In genomic region chr8:126596097-126596634, GRCm38 (mm10) we compare ENCODE assay signal across 8 mouse cellular contexts. TPM values are rescaled to one million over a fixed set of nuclear protein-coding genes. Genes with fewer than 3 reads are reported as not detected.
DNase-seq lines count a peak whose midpoint lies in the region; ATAC-seq and TF ChIP-seq lines count a peak whose summit lies in the region.

No protein-coding gene starts in this region.

- H3K27me3 ChIP-seq in embryonic facial prominence, embryonic 15.5 days, result no peaks in the 10 kb centered on the region
- H3K27me3 ChIP-seq in heart, embryonic 10.5 days (ENCODE audit: insufficient read depth, poor library complexity, severe bottlenecking), result no peaks in the 10 kb centered on the region
- H3K27me3 ChIP-seq in kidney, embryonic 15.5 days, result no peaks in the 10 kb centered on the region
- no peaks in the 10 kb centered on the region for H3K27me3 ChIP-seq in liver, embryonic 11.5 days (replicated peaks; ENCODE audit: control insufficient read depth, insufficient read depth, low read length)
- no peaks in the 10 kb centered on the region for H3K27me3 ChIP-seq in myocyte (ENCODE audit: control insufficient read depth, insufficient read depth, insufficient read length)
- no peaks in the 10 kb centered on the region for H3K27me3 ChIP-seq in stomach, embryonic 14.5 days (ENCODE audit: control insufficient read depth, insufficient read depth, low read length)

- TF ChIP-seq POLR2A in myocyte (IDR thresholded peaks at IDR 0.05; ENCODE audit: insufficient read length, low read depth), result peak; percentile 57

- peaks cover 9% of the 10 kb centered on the region for H3K79me2 ChIP-seq in myocyte (ENCODE audit: control insufficient read depth, insufficient read depth)

- peaks cover 56% of the 10 kb centered on the region for H3K4me1 ChIP-seq in embryonic facial prominence, embryonic 15.5 days
- peaks cover 57% of the 10 kb centered on the region for H3K4me1 ChIP-seq in heart, embryonic 10.5 days
- H3K4me1 ChIP-seq in kidney, embryonic 15.5 days, result peaks cover 51% of the 10 kb centered on the region
- peaks cover 50% of the 10 kb centered on the region for H3K4me1 ChIP-seq in liver, embryonic 11.5 days (replicated peaks; ENCODE audit: control insufficient read depth, insufficient read depth, low read length)
- H3K4me1 ChIP-seq in stomach, embryonic 14.5 days (ENCODE audit: control insufficient read depth, insufficient read depth, low read length), result peaks cover 34% of the 10 kb centered on the region

- no peaks in the 10 kb centered on the region for H3K9me3 ChIP-seq in embryonic facial prominence, embryonic 15.5 days (replicated peaks)
- no peaks in the 10 kb centered on the region for H3K9me3 ChIP-seq in heart, embryonic 10.5 days
- no peaks in the 10 kb centered on the region for H3K9me3 ChIP-seq in kidney, embryonic 15.5 days (replicated peaks)
- H3K9me3 ChIP-seq in liver, embryonic 11.5 days (ENCODE audit: control insufficient read depth, low read length), result no peaks in the 10 kb centered on the region
- H3K9me3 ChIP-seq in stomach, embryonic 14.5 days (ENCODE audit: control insufficient read depth, low read depth, low read length), result no peaks in the 10 kb centered on the region

- peak; percentile 83 for DNase-seq in 3134 (ENCODE audit: extremely low read depth, insufficient read length, low spot score)
- peak; percentile 89 for DNase-seq in adrenal gland, postnatal 10 days
- peak; percentile 95 for DNase-seq in heart, embryonic 10.5 days (ENCODE audit: low spot score)
- peak; percentile 76 for DNase-seq in liver, embryonic 11.5 days (ENCODE audit: low spot score)

- peak overlapping the region; percentile 81 for H3K4me2 ChIP-seq in embryonic facial prominence, embryonic 15.5 days (replicated peaks)
- H3K4me2 ChIP-seq in kidney, embryonic 15.5 days, result peak overlapping the region; percentile 76
- peak overlapping the region; percentile 91 for H3K4me2 ChIP-seq in liver, embryonic 11.5 days
- peak overlapping the region; percentile 75 for H3K4me2 ChIP-seq in myocyte (ENCODE audit: low read depth)
- peak overlapping the region; percentile 76 for H3K4me2 ChIP-seq in stomach, embryonic 14.5 days (replicated peaks; ENCODE audit: low read depth, low read length)

- peak overlapping the region; percentile 99 for H3K27ac ChIP-seq in embryonic facial prominence, embryonic 15.5 days (replicated peaks)
- peak overlapping the region; percentile 100 for H3K27ac ChIP-seq in heart, embryonic 10.5 days
- peak overlapping the region; percentile 98 for H3K27ac ChIP-seq in kidney, embryonic 15.5 days
- peak overlapping the region; percentile 99 for H3K27ac ChIP-seq in liver, embryonic 11.5 days (ENCODE audit: low read depth, low read length)
- H3K27ac ChIP-seq in stomach, embryonic 14.5 days (ENCODE audit: low read length), result peak overlapping the region; percentile 100

- WGBS in embryonic facial prominence, embryonic 15.5 days, result under 1% methylated on average over 12 of the region's 12 CpGs
- WGBS in heart, embryonic 10.5 days, result 12% methylated on average over 12 of the region's 12 CpGs
- WGBS in kidney, embryonic 15.5 days, result 2% methylated on average over 12 of the region's 12 CpGs
- WGBS in liver, embryonic 11.5 days, result 9% methylated on average over 12 of the region's 12 CpGs
- WGBS in stomach, embryonic 14.5 days, result under 1% methylated on average over 12 of the region's 12 CpGs

- H3ac ChIP-seq in myocyte (ENCODE audit: control insufficient read depth, insufficient read length), result no peak overlapping the region

- peak overlapping the region; percentile 95 for H3K4me3 ChIP-seq in embryonic facial prominence, embryonic 15.5 days (replicated peaks)
- peak overlapping the region; percentile 100 for H3K4me3 ChIP-seq in heart, embryonic 10.5 days
- peak overlapping the region; percentile 71 for H3K4me3 ChIP-seq in kidney, embryonic 15.5 days (replicated peaks)
- peak overlapping the region; percentile 100; the same call in 1 of the 2 replicates for H3K4me3 ChIP-seq in liver, embryonic 11.5 days (ENCODE audit: low read depth, low read length)
- peak overlapping the region; percentile 98 for H3K4me3 ChIP-seq in myocyte
- no peak overlapping the region; the same call in 1 of the 2 replicates for H3K4me3 ChIP-seq in stomach, embryonic 14.5 days (ENCODE audit: low read depth, low read length)

- 0 out of 2 replicates have a peak, but pooled peaks cover 4% of the 10 kb centered on the region for H3K36me3 ChIP-seq in embryonic facial prominence, embryonic 15.5 days
- peaks cover 12% of the 10 kb centered on the region for H3K36me3 ChIP-seq in heart, embryonic 10.5 days
- peaks cover 4% of the 10 kb centered on the region; the same call in 1 of the 2 replicates for H3K36me3 ChIP-seq in kidney, embryonic 15.5 days
- peaks cover 3% of the 10 kb centered on the region for H3K36me3 ChIP-seq in liver, embryonic 11.5 days (ENCODE audit: control insufficient read depth, insufficient read depth, low read length)
- peaks cover 1% of the 10 kb centered on the region for H3K36me3 ChIP-seq in myocyte (ENCODE audit: control insufficient read depth, insufficient read depth)
- H3K36me3 ChIP-seq in stomach, embryonic 14.5 days (ENCODE audit: control insufficient read depth, insufficient read depth, low read length), result peaks cover 8% of the 10 kb centered on the region

- no peak overlapping the region for H3K9ac ChIP-seq in embryonic facial prominence, embryonic 15.5 days
- H3K9ac ChIP-seq in kidney, embryonic 15.5 days, result peak overlapping the region; percentile 56; the same call in 1 of the 2 replicates
- H3K9ac ChIP-seq in liver, embryonic 11.5 days (ENCODE audit: low read depth, low read length), result peak overlapping the region; percentile 99
- H3K9ac ChIP-seq in stomach, embryonic 14.5 days (replicated peaks; ENCODE audit: low read depth, low read length), result no peak overlapping the region

- ATAC-seq in embryonic facial prominence, embryonic 15.5 days (ENCODE audit: insufficient number of reproducible peaks, low FRiP score, low TSS enrichment, low read depth), result peak; percentile 46
- ATAC-seq in kidney, embryonic 15.5 days (replicated peaks; ENCODE audit: low FRiP score), result peak; percentile 23; the same call in 1 of the 2 replicates
- ATAC-seq in liver, embryonic 11.5 days (replicated peaks; ENCODE audit: low FRiP score), result no peak
- peak; percentile 66 for ATAC-seq in stomach, embryonic 14.5 days (ENCODE audit: insufficient number of reproducible peaks, insufficient read depth, low FRiP score, low read depth)

TF ChIP-seq in myocyte, 11 proteins besides CTCF, POLR2A, EP300 and RAD21:
- peak in 2 of 3 experiments; percentile 82 to 83 for TF ChIP-seq MYOD1 (IDR thresholded peaks at IDR 0.05; ENCODE audit: control insufficient read depth in 1 of 3, insufficient read length in 2 of 3, low read depth in 2 of 3)
- TF ChIP-seq MAX (IDR thresholded peaks at IDR 0.05; ENCODE audit: low read depth), result peak; percentile 56
- peak in 1 of 3 experiments; percentile 66 for TF ChIP-seq MYOG (IDR thresholded peaks at IDR 0.05; ENCODE audit: control insufficient read depth in 1 of 3, insufficient read depth in 1 of 3, insufficient read length in 2 of 3, low read depth in 2 of 3)
- TF ChIP-seq CEBPB (IDR thresholded peaks at IDR 0.05; ENCODE audit: insufficient read depth, poor library complexity, severe bottlenecking), result peak; percentile 99
- TF ChIP-seq TCF3 (IDR thresholded peaks at IDR 0.05; ENCODE audit: insufficient read length, low read depth), result no peak
- no peak for TF ChIP-seq REST (IDR thresholded peaks at IDR 0.05; ENCODE audit: insufficient read depth, insufficient read length)
- TF ChIP-seq TCF12 (IDR thresholded peaks at IDR 0.05; ENCODE audit: insufficient read depth, poor library complexity, severe bottlenecking), result peak; percentile 29
- no peak for TF ChIP-seq SRF (IDR thresholded peaks at IDR 0.05; ENCODE audit: control insufficient read depth, insufficient read length, low read depth)
- TF ChIP-seq E2F4 (IDR thresholded peaks at IDR 0.05; ENCODE audit: insufficient read depth), result no peak
- peak; percentile 87 for TF ChIP-seq USF1 (IDR thresholded peaks at IDR 0.05; ENCODE audit: low read depth)
- TF ChIP-seq POLR2AphosphoS2 (IDR thresholded peaks at IDR 0.05; ENCODE audit: insufficient read length, low read depth), result peak; percentile 23

RNA-seq across cellular contexts. Expression of gene Irf2bp2, which starts 2.4 kb away (rescaled TPM):
- total RNA-seq in adrenal gland, postnatal 10 days (2021), result 100 to 1,000 TPM in 1 of 2 experiments, 10 to 100 TPM in 1; 91.0 to 110 TPM
- polyA plus RNA-seq in embryonic facial prominence, embryonic 15.5 days (2015; fragmentation: Nextera tagmentation; extraction: Ambion mirVana), result 12.5 and 14.7 TPM in 2 replicates
- polyA plus RNA-seq in heart, embryonic 10.5 days (2016; fragmentation: Nextera tagmentation; extraction: Ambion mirVana), result 4.6 and 6.5 TPM in 2 replicates
- polyA plus RNA-seq in kidney, embryonic 15.5 days (2015; fragmentation: Nextera tagmentation; extraction: Ambion mirVana), result 12.3 and 13.3 TPM in 2 replicates
- 5.9 and 7.3 TPM in 2 replicates for polyA plus RNA-seq in liver, embryonic 11.5 days (2014; fragmentation: Nextera tagmentation; extraction: Ambion mirVana)
- 16.8 TPM for polyA plus RNA-seq in myocyte (2012; fragmentation: generic; extraction: Trizol)
- polyA plus RNA-seq in stomach, embryonic 14.5 days (2014; fragmentation: Nextera tagmentation; extraction: Ambion mirVana), result 9.7 and 10.0 TPM in 2 replicates

Comparison
In these comparisons a context has a peak if more than half of its experiments do, and no peak if none do; other contexts are left out.
1. H3K9ac ChIP-seq: peak in kidney, embryonic 15.5 days (single experiment) and liver, embryonic 11.5 days (single experiment); none in embryonic facial prominence, embryonic 15.5 days (single experiment) and stomach, embryonic 14.5 days (single experiment).
2. Peak in every context shown above with its lines, with median percentiles within 50 percentile points of each other: DNase-seq, H3K27ac ChIP-seq and H3K4me2 ChIP-seq.